Comparison of ENCODE assay signal across 19 mouse cellular contexts in the genomic region with DNA sequence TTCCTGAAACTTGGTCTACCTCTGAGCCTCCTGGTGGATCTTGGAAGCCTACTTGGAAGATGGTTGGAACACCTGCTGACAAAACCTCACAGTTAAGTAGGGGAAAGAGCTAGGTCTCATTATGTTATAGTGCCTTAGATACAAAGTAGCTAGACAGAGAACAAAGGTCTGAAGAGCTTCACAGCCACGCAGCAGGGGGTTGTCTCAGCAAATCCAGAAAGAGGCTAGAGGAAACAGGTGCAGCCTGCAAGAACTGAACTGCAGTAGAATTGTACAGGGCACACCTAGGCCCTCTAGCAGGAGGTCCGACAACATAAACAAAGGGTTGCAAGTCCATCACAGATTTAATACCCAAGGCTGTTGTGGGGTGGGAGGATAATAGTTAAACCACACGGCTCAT. TPM values are rescaled to one million over a fixed set of nuclear protein-coding genes. Genes with fewer than 3 reads are reported as not detected.
DNase-seq lines count a peak whose midpoint lies in the region; ATAC-seq and TF ChIP-seq lines count a peak whose summit lies in the region.
"Had no signal": no experiment of that assay in that cellular context is flagged by ENCODE, and none has a peak within 500 bp of the region (broad histone marks: within the 10 kb centered on the region; RNA-seq: fewer than 3 reads in every experiment).

No protein-coding gene starts in this region.

- no peaks in the 10 kb centered on the region for H3K36me3 ChIP-seq in kidney, adult 2 months (ENCODE audit: control insufficient read depth, insufficient read depth, low read length)
- no peaks in the 10 kb centered on the region for H3K36me3 ChIP-seq in kidney, embryonic 14.5 days (ENCODE audit: control insufficient read depth, insufficient read depth, low read length)
- no peaks in the 10 kb centered on the region for H3K36me3 ChIP-seq in hindbrain, embryonic 16.5 days (ENCODE audit: control insufficient read depth, insufficient read depth, low read length)
- H3K36me3 ChIP-seq: forebrain, embryonic 15.5 days; hindbrain, embryonic 12.5 days had no signal

- H3K4me3 ChIP-seq in kidney, adult 2 months (ENCODE audit: insufficient read depth, low read depth, low read length): no peak overlapping the region
- H3K4me3 ChIP-seq in kidney, embryonic 14.5 days (ENCODE audit: low read length): no peak overlapping the region
- no peak overlapping the region for H3K4me3 ChIP-seq in brown adipose tissue, adult 24 weeks (ENCODE audit: insufficient read depth, low read depth, low read length)
- no peak overlapping the region for H3K4me3 ChIP-seq in hindbrain, embryonic 16.5 days (ENCODE audit: low read length)
- H3K4me3 ChIP-seq: forebrain, embryonic 15.5 days; hindbrain, embryonic 12.5 days had no signal

- H3K27me3 ChIP-seq in kidney, adult 2 months (replicated peaks; ENCODE audit: control insufficient read depth, insufficient read depth, low read length): no peaks in the 10 kb centered on the region
- no peaks in the 10 kb centered on the region for H3K27me3 ChIP-seq in kidney, embryonic 14.5 days (ENCODE audit: control insufficient read depth, insufficient read depth, low read length)
- no peaks in the 10 kb centered on the region for H3K27me3 ChIP-seq in hindbrain, embryonic 16.5 days (replicated peaks; ENCODE audit: control insufficient read depth, insufficient read depth, low read length)
- H3K27me3 ChIP-seq: CH12.LX; forebrain, embryonic 15.5 days had no signal

- peaks cover 24% of the 10 kb centered on the region for H3K4me1 ChIP-seq in kidney, adult 2 months (ENCODE audit: control insufficient read depth, insufficient read depth, low read length)
- H3K4me1 ChIP-seq in kidney, embryonic 14.5 days (ENCODE audit: control insufficient read depth, insufficient read depth, low read length): peaks cover 6% of the 10 kb centered on the region; the same call in 1 of the 2 replicates
- peaks cover 35% of the 10 kb centered on the region for H3K4me1 ChIP-seq in brown adipose tissue, adult 24 weeks (ENCODE audit: control insufficient read depth, insufficient read depth, insufficient read length, low read length)
- H3K4me1 ChIP-seq in hindbrain, embryonic 16.5 days (ENCODE audit: control insufficient read depth, insufficient read depth, low read depth, low read length): peaks cover 24% of the 10 kb centered on the region

- no peak overlapping the region for H3K9ac ChIP-seq in kidney, embryonic 14.5 days (ENCODE audit: low read depth, low read length)
- H3K9ac ChIP-seq in hindbrain, embryonic 16.5 days (ENCODE audit: low read depth, low read length): no peak overlapping the region
- H3K9ac ChIP-seq: forebrain, embryonic 15.5 days; hindbrain, embryonic 12.5 days had no signal

- no peak for TF ChIP-seq CTCF in kidney, adult 2 months (conservative IDR thresholded peaks at IDR 0.05; ENCODE audit: insufficient read depth, insufficient read length, low read depth, low read length)

- no peak for ATAC-seq in kidney, embryonic 14.5 days (ENCODE audit: low FRiP score, low TSS enrichment)
- ATAC-seq in megakaryocyte-erythroid progenitor cell, adult 5-6 weeks (replicated peaks; ENCODE audit: low FRiP score, low TSS enrichment, poor library complexity, severe bottlenecking): no peak
- ATAC-seq in hindbrain, embryonic 16.5 days: no peak
- ATAC-seq: forebrain, embryonic 15.5 days had no signal

- WGBS in kidney, adult 2 months: 53% methylated on average over 3 of the region's 3 CpGs
- 86% methylated on average over 3 of the region's 3 CpGs for WGBS in kidney, embryonic 14.5 days
- 84% methylated on average over 3 of the region's 3 CpGs for WGBS in hindbrain, embryonic 16.5 days

- H3K9me3 ChIP-seq in kidney, embryonic 14.5 days (ENCODE audit: control insufficient read depth, low read length): 0 out of 2 replicates have a peak, but pooled peaks cover 9% of the 10 kb centered on the region
- H3K9me3 ChIP-seq in hindbrain, embryonic 16.5 days (ENCODE audit: control insufficient read depth, low read length): peaks cover 3% of the 10 kb centered on the region
- H3K9me3 ChIP-seq: forebrain, embryonic 15.5 days had no signal

- no peak overlapping the region for H3K27ac ChIP-seq in kidney, adult 2 months (ENCODE audit: insufficient read depth, low read depth, low read length)
- no peak overlapping the region for H3K27ac ChIP-seq in kidney, embryonic 14.5 days (ENCODE audit: low read depth, low read length)
- peak overlapping the region; percentile 50 for H3K27ac ChIP-seq in brown adipose tissue, adult 24 weeks (replicated peaks; ENCODE audit: low read depth, low read length)
- no peak overlapping the region for H3K27ac ChIP-seq in hindbrain, embryonic 16.5 days (ENCODE audit: low read depth, low read length)
- H3K27ac ChIP-seq: forebrain, embryonic 15.5 days; hindbrain, embryonic 12.5 days had no signal

- no peak overlapping the region for H3K4me2 ChIP-seq in kidney, embryonic 14.5 days (replicated peaks; ENCODE audit: low read depth, low read length)
- no peak overlapping the region for H3K4me2 ChIP-seq in hindbrain, embryonic 16.5 days (ENCODE audit: low read length)
- H3K4me2 ChIP-seq: forebrain, embryonic 15.5 days; hindbrain, embryonic 12.5 days; liver, embryonic 11.5 days had no signal

- peak; percentile 29 for DNase-seq in kidney, adult 2 months
- DNase-seq in ES-CJ7 (ENCODE audit: low read depth, low spot score): peak; percentile 22
- peak; percentile 75 for DNase-seq in thymus, postnatal 0 days (ENCODE audit: low spot score)
- DNase-seq in Muller cell, postnatal 12 days (ENCODE audit: inconsistent ontology term): no peak
- DNase-seq: cerebellum, adult 11-12 months; cerebellum, postnatal 25 days; embryo, embryonic 11 days; gastrocnemius, postnatal 25 days; lung, adult 18-20 months; lung, postnatal 14 days; right cerebral cortex, postnatal 25 days had no signal

- TF ChIP-seq POLR2A in kidney, adult 2 months (IDR thresholded peaks at IDR 0.05; ENCODE audit: low read depth, low read length): no peak

RNA-seq across cellular contexts. Expression of a gene that starts 30.6 kb away (rescaled TPM):
- 12.8 and 12.9 TPM in 2 replicates for polyA plus RNA-seq in kidney, adult 2 months (2012; rRNA removed)
- polyA plus RNA-seq in kidney, embryonic 14.5 days (2014; fragmentation: Nextera tagmentation; extraction: Ambion mirVana): 7.1 and 9.5 TPM in 2 replicates
- polyA plus RNA-seq in brown adipose tissue, adult 24 weeks (2012; ENCODE audit: insufficient read depth, insufficient read length, missing spikeins): 2.2 and 2.4 TPM in 2 replicates
- polyA plus RNA-seq in thymus, postnatal 0 days (2015; fragmentation: Nextera tagmentation; extraction: Ambion mirVana): 12.7 and 14.7 TPM in 2 replicates
- 12.9 and 17.7 TPM in 2 replicates for total RNA-seq in megakaryocyte-erythroid progenitor cell, adult 5-6 weeks (2014; fragmentation: Nextera tagmentation)
- 2.9 and 7.1 TPM in 2 replicates for total RNA-seq in megakaryocyte-erythroid progenitor cell, adult 5-6 weeks (2017)
- polyA plus RNA-seq in hindbrain, embryonic 16.5 days (2015; fragmentation: Nextera tagmentation; extraction: Ambion mirVana): 8.0 and 11.0 TPM in 2 replicates
